Mouse (Mus musculus) frontal cortex, postnatal 10 days (tissue): ENCODE data around the gene Taf11.

Source experiments
- DNase-seq, 2 experiments: peaks; one replicate each; pipeline ENCODE4 v3.0.0; 2022; ENCODE audit warnings: low spot score in 2 of 2, mixed read lengths in 1 of 2

Taf11 gene

GRCm38 (mm10) chr17:27909622-27910500 is at the start of gene Taf11:
Gene Taf11, minus strand, starts transcription at chr17:27909844.
- peak; percentile 58 to 68 for DNase-seq

- no peak for DNase-seq
Measured at GRCm38 (mm10) chr17:27957649-27958048, 48.0 kb upstream of the Taf11 start.

GRCm38 (mm10) chr17:27954629-27955402 is 45.2 kb upstream of the Taf11 start:
- no peak for DNase-seq

- no peak for DNase-seq
Measured at GRCm38 (mm10) chr17:27953136-27953535, 43.5 kb upstream of the Taf11 start.

GRCm38 (mm10) chr17:27947155-27947554 is 37.5 kb upstream of the Taf11 start:
- no peak for DNase-seq

GRCm38 (mm10) chr17:27946371-27946770 is 36.7 kb upstream of the Taf11 start:
- no peak for DNase-seq

GRCm38 (mm10) chr17:27945546-27946216 is 36.0 kb upstream of the Taf11 start:
- peak in 1 of 2 experiments; percentile 28 for DNase-seq

- DNase-seq = no peak
Measured at GRCm38 (mm10) chr17:27942131-27942530, 32.5 kb upstream of the Taf11 start.

- DNase-seq = no peak
Measured at GRCm38 (mm10) chr17:27941698-27942097, 32.1 kb upstream of the Taf11 start.

GRCm38 (mm10) chr17:27941178-27941577 is 31.5 kb upstream of the Taf11 start:
- DNase-seq = no peak

- DNase-seq = no peak
Measured at GRCm38 (mm10) chr17:27940352-27940751, 30.7 kb upstream of the Taf11 start.

GRCm38 (mm10) chr17:27939028-27939427 is 29.4 kb upstream of the Taf11 start:
- DNase-seq = no peak

GRCm38 (mm10) chr17:27938121-27938754 is 28.6 kb upstream of the Taf11 start:
- no peak for DNase-seq

- no peak for DNase-seq
Measured at GRCm38 (mm10) chr17:27937054-27937615, 27.5 kb upstream of the Taf11 start.

- no peak for DNase-seq
Measured at GRCm38 (mm10) chr17:27935091-27935490, 25.4 kb upstream of the Taf11 start.

- DNase-seq = no peak
Measured at GRCm38 (mm10) chr17:27934136-27934910, 24.7 kb upstream of the Taf11 start.

- DNase-seq = no peak
Measured at GRCm38 (mm10) chr17:27931826-27932225, 22.2 kb upstream of the Taf11 start.

GRCm38 (mm10) chr17:27930291-27930690 is 20.6 kb upstream of the Taf11 start:
- DNase-seq = no peak

GRCm38 (mm10) chr17:27925504-27925903 is 15.9 kb upstream of the Taf11 start:
- DNase-seq = no peak

GRCm38 (mm10) chr17:27925054-27925453 is 15.4 kb upstream of the Taf11 start:
- no peak for DNase-seq
